Mouse (Mus musculus): ENCODE data around the gene Wdr24. TPM values are rescaled to one million over a fixed set of nuclear protein-coding genes. Genes with fewer than 3 reads are reported as not detected.

The Wdr24 gene
- polyA plus RNA-seq, 1 experiment from 2014 or later = 5.2 TPM

Other genes starting within 250 kb of the Wdr24 start
- 6.1 TPM for gene Lmf1, start 244.5 kb upstream of the Wdr24 start, polyA plus RNA-seq (2015; fragmentation: Illumina TruSeq; extraction: RNeasy Lipid Tissue Mini Kit (QIAGEN cat#74804); ENCODE audit: insufficient read depth, low read depth, low replicate concordance)
- not detected for gene Gng13, start 106.5 kb upstream of the Wdr24 start, polyA plus RNA-seq (2015; fragmentation: Illumina TruSeq; extraction: RNeasy Lipid Tissue Mini Kit (QIAGEN cat#74804); ENCODE audit: insufficient read depth, low read depth, low replicate concordance)
- gene Chtf18, start 96.2 kb upstream of the Wdr24 start, polyA plus RNA-seq (2015; fragmentation: Illumina TruSeq; extraction: RNeasy Lipid Tissue Mini Kit (QIAGEN cat#74804); ENCODE audit: insufficient read depth, low read depth, low replicate concordance) = 1.3 TPM
- gene Rpusd1, start 96.0 kb upstream of the Wdr24 start, polyA plus RNA-seq (2015; fragmentation: Illumina TruSeq; extraction: RNeasy Lipid Tissue Mini Kit (QIAGEN cat#74804); ENCODE audit: insufficient read depth, low read depth, low replicate concordance) = 4.7 TPM
- not detected for gene Mslnl, start 87.6 kb upstream of the Wdr24 start, polyA plus RNA-seq (2015; fragmentation: Illumina TruSeq; extraction: RNeasy Lipid Tissue Mini Kit (QIAGEN cat#74804); ENCODE audit: insufficient read depth, low read depth, low replicate concordance)
- 29.2 TPM for gene Msln, start 69.2 kb upstream of the Wdr24 start, polyA plus RNA-seq (2015; fragmentation: Illumina TruSeq; extraction: RNeasy Lipid Tissue Mini Kit (QIAGEN cat#74804); ENCODE audit: insufficient read depth, low read depth, low replicate concordance)
- 9.7 TPM for gene Narfl, start 49.9 kb upstream of the Wdr24 start, polyA plus RNA-seq (2015; fragmentation: Illumina TruSeq; extraction: RNeasy Lipid Tissue Mini Kit (QIAGEN cat#74804); ENCODE audit: insufficient read depth, low read depth, low replicate concordance)
- 9.3 TPM for gene Haghl, start 38.0 kb upstream of the Wdr24 start, polyA plus RNA-seq (2015; fragmentation: Illumina TruSeq; extraction: RNeasy Lipid Tissue Mini Kit (QIAGEN cat#74804); ENCODE audit: insufficient read depth, low read depth, low replicate concordance)
- not detected for gene Ccdc78, start 37.0 kb upstream of the Wdr24 start, polyA plus RNA-seq (2015; fragmentation: Illumina TruSeq; extraction: RNeasy Lipid Tissue Mini Kit (QIAGEN cat#74804); ENCODE audit: insufficient read depth, low read depth, low replicate concordance)
- 35.5 TPM for gene Fam173a, start 30.7 kb upstream of the Wdr24 start, polyA plus RNA-seq (2015; fragmentation: Illumina TruSeq; extraction: RNeasy Lipid Tissue Mini Kit (QIAGEN cat#74804); ENCODE audit: insufficient read depth, low read depth, low replicate concordance)
- gene AC134908.4, start 28.0 kb upstream of the Wdr24 start, polyA plus RNA-seq (2015; fragmentation: Illumina TruSeq; extraction: RNeasy Lipid Tissue Mini Kit (QIAGEN cat#74804); ENCODE audit: insufficient read depth, low read depth, low replicate concordance) = not detected
- 7.6 TPM for gene Metrn, start 26.5 kb upstream of the Wdr24 start, polyA plus RNA-seq (2015; fragmentation: Illumina TruSeq; extraction: RNeasy Lipid Tissue Mini Kit (QIAGEN cat#74804); ENCODE audit: insufficient read depth, low read depth, low replicate concordance)
- gene Fbxl16, start 14.5 kb upstream of the Wdr24 start, polyA plus RNA-seq (2015; fragmentation: Illumina TruSeq; extraction: RNeasy Lipid Tissue Mini Kit (QIAGEN cat#74804); ENCODE audit: insufficient read depth, low read depth, low replicate concordance) = 9.7 TPM
- 31.5 TPM for gene Jmjd8, start 5.2 kb downstream of the Wdr24 start, polyA plus RNA-seq (2015; fragmentation: Illumina TruSeq; extraction: RNeasy Lipid Tissue Mini Kit (QIAGEN cat#74804); ENCODE audit: insufficient read depth, low read depth, low replicate concordance)
- gene Stub1, start 9.8 kb downstream of the Wdr24 start, polyA plus RNA-seq (2015; fragmentation: Illumina TruSeq; extraction: RNeasy Lipid Tissue Mini Kit (QIAGEN cat#74804); ENCODE audit: insufficient read depth, low read depth, low replicate concordance) = 46.1 TPM
- 2.8 TPM for gene Rhbdl1, start 13.7 kb downstream of the Wdr24 start, polyA plus RNA-seq (2015; fragmentation: Illumina TruSeq; extraction: RNeasy Lipid Tissue Mini Kit (QIAGEN cat#74804); ENCODE audit: insufficient read depth, low read depth, low replicate concordance)
- 4.0 TPM for gene Gm20683, start 18.1 kb downstream of the Wdr24 start, polyA plus RNA-seq (2015; fragmentation: Illumina TruSeq; extraction: RNeasy Lipid Tissue Mini Kit (QIAGEN cat#74804); ENCODE audit: insufficient read depth, low read depth, low replicate concordance)
- gene Rhot2, start 21.2 kb downstream of the Wdr24 start, polyA plus RNA-seq (2015; fragmentation: Illumina TruSeq; extraction: RNeasy Lipid Tissue Mini Kit (QIAGEN cat#74804); ENCODE audit: insufficient read depth, low read depth, low replicate concordance) = 10.2 TPM
- 13.6 TPM for gene Wdr90, start 37.9 kb downstream of the Wdr24 start, polyA plus RNA-seq (2015; fragmentation: Illumina TruSeq; extraction: RNeasy Lipid Tissue Mini Kit (QIAGEN cat#74804); ENCODE audit: insufficient read depth, low read depth, low replicate concordance)
- gene Mcrip2, start 45.1 kb downstream of the Wdr24 start, polyA plus RNA-seq (2015; fragmentation: Illumina TruSeq; extraction: RNeasy Lipid Tissue Mini Kit (QIAGEN cat#74804); ENCODE audit: insufficient read depth, low read depth, low replicate concordance) = 44.5 TPM
- gene Mettl26, start 51.4 kb downstream of the Wdr24 start, polyA plus RNA-seq (2015; fragmentation: Illumina TruSeq; extraction: RNeasy Lipid Tissue Mini Kit (QIAGEN cat#74804); ENCODE audit: insufficient read depth, low read depth, low replicate concordance) = 26.2 TPM
- 1.3 TPM for gene Wfikkn1, start 57.2 kb downstream of the Wdr24 start, polyA plus RNA-seq (2015; fragmentation: Illumina TruSeq; extraction: RNeasy Lipid Tissue Mini Kit (QIAGEN cat#74804); ENCODE audit: insufficient read depth, low read depth, low replicate concordance)
- 5.7 TPM for gene Rab40c, start 96.1 kb downstream of the Wdr24 start, polyA plus RNA-seq (2015; fragmentation: Illumina TruSeq; extraction: RNeasy Lipid Tissue Mini Kit (QIAGEN cat#74804); ENCODE audit: insufficient read depth, low read depth, low replicate concordance)
- gene Pigq, start 121.3 kb downstream of the Wdr24 start, polyA plus RNA-seq (2015; fragmentation: Illumina TruSeq; extraction: RNeasy Lipid Tissue Mini Kit (QIAGEN cat#74804); ENCODE audit: insufficient read depth, low read depth, low replicate concordance) = 18.6 TPM
- gene Nhlrc4, start 121.3 kb downstream of the Wdr24 start, polyA plus RNA-seq (2015; fragmentation: Illumina TruSeq; extraction: RNeasy Lipid Tissue Mini Kit (QIAGEN cat#74804); ENCODE audit: insufficient read depth, low read depth, low replicate concordance) = not detected
- gene A930017K11Rik, start 128.9 kb downstream of the Wdr24 start, polyA plus RNA-seq (2015; fragmentation: Illumina TruSeq; extraction: RNeasy Lipid Tissue Mini Kit (QIAGEN cat#74804); ENCODE audit: insufficient read depth, low read depth, low replicate concordance) = not detected
- gene Capn15, start 162.2 kb downstream of the Wdr24 start, polyA plus RNA-seq (2015; fragmentation: Illumina TruSeq; extraction: RNeasy Lipid Tissue Mini Kit (QIAGEN cat#74804); ENCODE audit: insufficient read depth, low read depth, low replicate concordance) = 8.6 TPM
- 6.4 TPM for gene Rab11fip3, start 245.9 kb downstream of the Wdr24 start, polyA plus RNA-seq (2015; fragmentation: Illumina TruSeq; extraction: RNeasy Lipid Tissue Mini Kit (QIAGEN cat#74804); ENCODE audit: insufficient read depth, low read depth, low replicate concordance)

Measured in pancreas, adult 10 weeks (tissue).